Mouse (Mus musculus): Measurements from ENCODE around the gene Ttc28. TPM values are rescaled to one million over a fixed set of nuclear protein-coding genes. Genes with fewer than 3 reads are reported as not detected.
A peak's percentile ranks its signal among the peaks of the same experiment; 100 is the strongest.

The Ttc28 gene
- total RNA-seq, 2 experiments from 2014 or later = 20.5 to 21.6 TPM

DNA sequence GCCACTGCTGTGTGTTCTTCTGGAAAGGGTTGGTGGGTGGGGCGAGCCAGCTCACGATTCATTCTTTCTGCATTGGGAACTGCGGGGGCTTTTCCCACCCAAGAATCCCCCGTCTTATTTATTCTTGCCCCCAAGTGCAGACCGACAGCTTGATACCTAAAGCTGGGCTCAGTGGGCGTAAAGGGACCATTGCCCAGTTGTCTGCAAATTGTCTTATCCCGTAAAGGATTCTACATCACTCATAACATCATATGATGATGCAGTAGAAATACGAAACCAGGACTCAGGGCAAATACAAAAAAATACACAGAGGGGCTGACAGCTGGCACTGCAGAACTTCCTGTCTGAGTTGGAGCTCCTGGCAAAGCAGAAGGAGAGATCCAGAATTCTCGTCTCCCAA is 336.6 kb downstream of the Ttc28 start:
- intact Hi-C loops (cut with DNase I) = no loop called here
- no peak for DNase-seq

DNA sequence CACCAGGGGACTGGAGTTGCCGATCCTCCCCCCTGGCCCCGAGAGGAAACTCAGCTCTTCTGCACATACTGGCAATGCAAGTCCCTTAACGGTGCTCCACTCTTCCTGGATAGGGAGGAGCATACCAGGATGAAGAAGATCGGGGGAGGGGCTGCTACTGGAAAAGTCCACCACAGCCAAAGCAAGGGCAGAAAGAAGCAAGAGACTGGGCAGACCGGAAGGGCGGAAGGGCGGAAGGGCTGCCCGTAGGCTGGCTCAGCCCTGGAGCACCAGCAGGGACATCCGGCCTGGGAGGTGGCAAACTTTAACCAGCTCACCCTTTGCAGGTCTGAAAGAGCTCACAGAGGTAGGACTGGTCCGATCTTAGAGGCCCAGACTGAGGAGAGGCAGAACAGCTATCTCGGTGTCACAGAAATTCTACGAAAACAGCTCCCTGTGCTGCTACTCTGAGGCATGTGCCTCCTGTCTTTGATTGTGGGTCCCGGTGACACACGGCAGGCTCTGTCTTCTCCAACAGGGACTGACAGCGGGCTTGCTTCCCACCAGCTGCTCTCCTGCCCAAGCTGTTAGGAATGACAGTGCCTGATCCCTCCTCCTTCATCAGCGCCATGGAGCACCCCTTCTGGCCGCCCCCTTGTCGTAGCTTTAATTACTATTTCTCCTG is 338.0 kb downstream of the Ttc28 start:
- intact Hi-C loops (cut with DNase I) = no loop called here
- DNase-seq = no peak

DNA sequence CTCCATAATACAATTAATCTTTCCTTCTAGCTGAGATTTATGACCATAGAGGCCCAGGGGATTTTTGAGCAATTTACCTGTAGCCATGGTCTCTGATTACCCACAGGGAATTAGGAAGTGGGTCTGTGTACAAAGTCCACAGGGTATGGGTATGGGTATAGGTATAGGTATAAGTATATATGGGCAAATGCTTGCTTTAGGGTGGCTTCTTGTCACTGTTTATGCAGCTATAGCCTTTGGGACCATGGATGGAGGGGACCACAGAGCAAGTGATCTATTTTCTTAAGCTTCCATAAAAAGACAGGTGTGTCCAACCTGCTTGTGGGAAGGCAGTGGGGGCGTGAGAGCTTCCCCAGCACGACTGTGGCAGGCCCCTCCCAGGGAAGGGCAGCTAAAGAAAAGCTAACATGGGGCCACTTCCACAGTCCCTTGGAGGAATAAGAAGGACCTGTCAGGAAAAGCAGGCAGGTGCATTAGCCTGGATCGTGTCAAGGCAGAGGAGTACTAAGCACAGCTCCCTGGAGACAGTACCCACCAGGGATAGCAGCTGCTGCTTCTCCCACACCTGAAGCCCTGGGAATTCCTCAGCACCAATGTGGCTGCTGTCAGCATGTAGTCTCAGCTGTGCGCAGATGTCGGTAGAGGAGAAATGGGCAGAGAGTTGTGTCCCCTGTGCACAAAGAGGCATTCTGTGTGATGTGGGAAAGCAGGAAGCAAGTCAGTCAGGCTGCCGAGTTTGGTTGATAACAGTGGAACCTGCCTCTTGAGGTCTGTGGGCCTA is 338.7 kb downstream of the Ttc28 start:
- no peak for DNase-seq
- intact Hi-C loops (cut with DNase I) = no loop called here

DNA sequence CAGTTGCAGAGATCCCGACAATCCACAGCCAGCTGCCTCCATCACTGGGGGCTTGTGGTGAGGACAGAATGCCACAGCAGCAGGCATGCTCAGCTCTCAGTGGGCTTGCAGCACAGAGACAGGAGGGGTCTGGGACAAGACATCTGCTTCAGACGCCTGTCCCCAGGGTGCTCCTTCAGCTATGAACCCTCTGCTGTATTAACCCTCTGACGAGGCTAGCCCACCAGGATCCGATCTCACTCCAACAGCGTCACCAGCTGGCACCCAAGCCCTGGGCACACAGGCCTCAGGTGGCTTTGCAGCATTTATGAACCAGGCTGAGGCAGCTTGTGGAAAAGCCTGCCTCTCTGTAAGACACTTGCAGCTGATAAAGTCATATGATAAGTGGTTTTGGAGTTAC is 339.4 kb downstream of the Ttc28 start:
- no peak for DNase-seq
- intact Hi-C loops (cut with DNase I) = no loop called here

DNA sequence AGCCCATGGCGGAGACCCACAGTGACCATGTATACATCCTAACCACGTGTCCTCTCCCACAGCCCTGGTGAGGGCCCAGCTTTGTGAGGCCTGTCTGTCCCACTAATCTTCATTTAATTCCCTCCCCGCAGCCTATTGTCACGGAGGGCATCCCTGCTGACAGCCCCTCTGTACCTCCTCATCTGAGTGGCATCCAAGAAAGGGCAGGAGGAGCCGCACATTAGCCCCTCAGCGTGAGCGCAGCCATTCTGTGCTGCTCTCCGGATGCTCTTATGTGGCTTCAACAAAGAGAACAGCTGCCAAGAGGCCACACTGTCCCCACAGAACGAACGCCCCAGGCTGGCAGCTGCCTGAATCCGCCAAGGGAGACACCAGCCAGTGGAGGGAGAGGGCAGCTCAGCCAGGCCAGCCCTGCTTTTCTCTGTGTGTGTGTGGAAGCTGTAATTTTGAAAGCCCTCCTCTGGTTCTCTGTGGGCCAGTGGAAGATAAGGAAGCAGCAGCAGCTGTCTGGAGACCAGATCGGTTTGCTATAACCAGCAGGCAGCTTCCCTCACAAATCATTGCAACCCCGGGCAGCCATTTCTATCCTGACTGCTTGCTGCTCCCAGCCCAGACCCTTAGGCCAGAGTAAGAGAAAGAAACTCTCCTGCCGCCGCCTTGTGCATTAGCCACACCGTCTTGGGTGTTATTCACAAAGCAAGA is 341.2 kb downstream of the Ttc28 start:
- intact Hi-C loops (cut with DNase I) = no loop called here
- no peak for DNase-seq

DNA sequence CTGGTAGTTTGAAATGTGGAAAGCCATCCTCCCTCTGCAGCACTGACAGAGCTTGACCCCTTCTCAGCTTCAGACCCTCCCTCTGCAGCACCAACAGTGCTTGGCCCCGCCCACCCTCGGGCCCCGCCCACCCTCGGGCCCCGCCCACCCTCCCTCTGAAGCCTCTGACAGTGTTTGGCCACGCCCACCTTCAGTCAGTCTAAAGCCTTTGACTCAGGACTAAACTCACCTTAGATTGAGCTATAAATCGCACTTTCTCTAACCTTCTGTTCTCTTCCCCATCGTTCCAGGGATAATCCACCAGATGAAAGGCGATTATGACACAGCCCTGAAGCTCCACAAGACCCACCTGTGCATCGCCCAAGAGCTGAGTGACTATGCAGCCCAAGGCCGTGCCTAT is 343.2 kb downstream of the Ttc28 start:
- no peak for DNase-seq
- intact Hi-C loops (cut with DNase I) = no loop called here

DNA sequence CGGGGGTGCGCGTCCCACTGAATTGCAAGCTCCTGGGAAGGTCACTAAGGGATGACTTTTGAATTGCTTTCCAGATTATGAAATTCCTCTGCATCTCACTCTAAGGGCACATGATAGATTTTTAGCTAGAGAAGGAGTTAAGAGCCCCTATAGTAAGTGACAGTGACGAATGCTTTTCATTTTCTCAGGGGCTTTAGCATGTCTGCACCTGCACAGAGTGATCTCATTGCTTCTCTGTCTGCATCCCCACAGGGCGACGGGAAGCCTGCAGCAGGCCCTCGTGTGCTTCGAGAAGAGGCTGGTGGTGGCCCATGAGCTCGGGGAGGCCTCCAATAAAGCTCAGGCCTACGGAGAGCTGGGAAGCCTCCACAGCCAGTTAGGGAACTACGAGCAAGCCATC is 345.7 kb downstream of the Ttc28 start:
- intact Hi-C loops (cut with DNase I) = no loop called here
- DNase-seq = no peak

DNA sequence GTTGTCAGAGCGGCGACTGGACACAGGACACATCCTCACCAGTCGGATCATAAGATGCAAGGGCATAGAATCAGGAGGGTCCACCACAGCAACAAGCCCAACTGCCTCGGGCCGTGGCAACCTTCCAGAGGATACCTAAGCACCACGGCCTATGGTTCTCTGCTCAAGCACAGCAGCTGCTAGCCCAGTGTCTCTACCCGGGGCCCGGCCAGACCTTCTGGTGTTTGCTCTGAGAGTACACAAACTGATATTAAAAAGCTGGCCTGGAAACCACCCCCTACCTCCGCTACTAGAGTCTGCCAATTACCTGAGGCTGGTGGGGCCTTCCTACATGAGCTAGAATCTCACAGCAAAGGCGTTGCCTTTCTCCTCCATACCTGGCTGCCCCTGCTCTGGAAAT is 346.9 kb downstream of the Ttc28 start:
- intact Hi-C loops (cut with DNase I) = no loop called here
- no peak for DNase-seq

DNA sequence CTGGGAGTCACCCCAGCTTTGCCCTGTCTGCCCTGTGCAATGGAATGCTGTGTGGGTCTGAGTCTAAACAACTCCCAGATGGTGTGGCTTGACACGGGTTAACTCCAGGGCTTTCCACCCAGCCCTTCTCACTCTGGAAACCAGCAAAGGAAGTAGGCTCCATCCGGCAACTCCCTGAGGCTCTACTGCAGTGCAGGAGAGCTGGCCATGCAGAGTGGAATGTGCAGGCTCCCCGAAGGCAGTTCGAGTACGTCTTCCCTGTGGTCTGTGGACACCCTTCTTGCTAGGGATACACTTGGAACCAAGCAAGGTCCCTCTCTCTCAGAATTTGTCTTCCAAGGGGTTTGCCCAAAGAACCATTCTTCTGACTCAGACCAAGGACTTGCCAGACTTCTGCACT is 348.2 kb downstream of the Ttc28 start:
- peak; percentile 43 to 48 for DNase-seq
- intact Hi-C loops (cut with DNase I) = loop anchor here (2.0 kb wide), 1 partner anchor 29 kb away; no protein-coding TSS in a partner anchor

DNA sequence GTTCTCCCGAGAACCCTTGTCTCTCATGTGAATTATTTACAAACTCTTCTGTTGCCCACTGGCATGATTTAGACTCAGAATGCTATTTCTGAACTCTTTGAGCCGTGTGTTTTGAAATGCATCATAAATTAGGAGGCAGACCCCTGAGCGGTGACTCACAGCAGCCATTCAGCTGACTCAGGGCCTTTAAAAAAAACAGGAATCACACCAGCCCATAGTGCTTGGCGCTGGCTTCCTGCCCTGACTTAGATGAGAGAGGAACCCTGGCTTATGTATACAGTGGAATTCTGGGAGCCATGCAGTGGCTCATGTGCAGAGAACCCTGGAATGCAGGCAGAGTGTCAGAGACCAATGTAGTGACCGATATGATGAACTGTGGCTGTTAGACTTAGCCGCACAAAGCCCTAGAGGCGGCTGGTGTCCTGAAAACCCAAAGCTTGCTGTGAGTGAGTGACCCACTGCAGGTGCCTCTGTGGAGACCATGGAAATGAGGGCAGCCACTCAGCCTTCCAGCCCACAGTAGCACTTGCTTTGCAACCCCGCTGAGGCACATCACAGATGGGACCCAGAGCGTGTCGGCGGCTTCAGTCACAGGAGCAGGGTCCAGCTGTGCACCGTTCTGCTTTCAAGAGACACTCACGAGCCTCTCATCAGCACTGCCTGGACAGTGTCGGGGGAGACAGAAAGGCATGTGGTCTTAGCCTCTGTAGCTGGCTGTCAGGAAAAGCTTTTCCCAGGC is 348.9 kb downstream of the Ttc28 start:
- intact Hi-C loops (cut with DNase I) = loop anchor here (2.0 kb wide), 1 partner anchor 28 kb away; no protein-coding TSS in a partner anchor
- peak; percentile 52 to 55 for DNase-seq

DNA sequence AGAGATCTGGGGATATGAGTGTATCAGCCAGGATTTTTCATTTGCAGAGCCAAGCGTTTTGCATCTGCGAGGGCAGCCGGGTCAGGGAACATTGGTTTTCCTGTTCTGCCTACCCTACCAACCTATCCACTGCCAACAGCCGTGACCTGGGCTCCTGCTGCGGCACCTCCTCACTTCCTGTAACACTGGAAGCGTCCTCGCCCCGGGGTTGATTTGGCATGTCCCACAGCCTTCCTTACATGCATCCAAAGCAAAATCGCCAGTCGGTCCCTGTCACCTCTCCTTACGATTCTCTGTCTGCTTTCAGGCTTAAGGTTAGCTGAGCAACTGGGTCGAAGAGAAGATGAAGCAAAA is 349.4 kb downstream of the Ttc28 start:
- intact Hi-C loops (cut with DNase I) = loop anchor here (2.0 kb wide), 1 partner anchor 28 kb away; no protein-coding TSS in a partner anchor
- no peak for DNase-seq

DNA sequence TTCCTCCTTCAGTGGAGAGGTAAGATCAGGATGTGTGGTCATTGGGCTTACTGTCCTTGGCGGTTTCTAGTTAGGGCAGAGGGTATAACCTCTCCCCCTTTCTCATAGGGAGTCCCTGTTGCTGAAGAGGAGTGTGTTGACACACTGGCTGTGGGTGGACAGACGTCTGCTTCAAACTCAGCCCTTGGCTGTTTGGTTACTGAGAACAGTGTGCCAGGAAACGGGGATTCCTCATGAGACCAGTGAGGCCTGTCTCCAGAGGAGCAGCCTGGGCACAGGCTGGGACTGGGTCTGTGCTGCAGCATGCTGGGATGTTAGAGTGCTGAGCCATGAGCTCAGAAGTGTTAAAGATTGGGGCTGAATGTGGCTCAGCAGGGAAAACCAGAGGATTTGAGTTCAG is 350.1 kb downstream of the Ttc28 start:
- DNase-seq = no peak
- intact Hi-C loops (cut with DNase I) = loop anchor here (2.0 kb wide), 1 partner anchor 27 kb away; no protein-coding TSS in a partner anchor

DNA sequence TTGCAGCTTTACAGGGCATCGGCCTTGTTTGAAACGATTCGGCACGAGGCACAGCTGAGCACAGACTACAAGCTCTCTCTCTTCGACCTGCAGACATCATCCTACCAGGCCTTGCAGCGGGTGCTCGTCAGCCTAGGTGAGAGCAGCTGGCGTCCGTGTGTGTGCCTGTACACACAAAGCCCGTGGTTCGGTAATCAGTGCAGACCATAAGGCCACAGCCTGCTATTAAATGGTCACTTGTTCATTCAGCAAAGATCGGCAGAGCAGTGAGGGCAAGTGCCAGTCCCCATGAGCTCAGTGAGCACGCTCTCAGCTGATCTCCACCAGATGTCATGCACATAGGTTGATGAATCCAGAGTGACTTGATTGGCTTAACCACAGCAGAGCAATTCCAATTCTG is 351.4 kb downstream of the Ttc28 start:
- no peak for DNase-seq
- intact Hi-C loops (cut with DNase I) = no loop called here

DNA sequence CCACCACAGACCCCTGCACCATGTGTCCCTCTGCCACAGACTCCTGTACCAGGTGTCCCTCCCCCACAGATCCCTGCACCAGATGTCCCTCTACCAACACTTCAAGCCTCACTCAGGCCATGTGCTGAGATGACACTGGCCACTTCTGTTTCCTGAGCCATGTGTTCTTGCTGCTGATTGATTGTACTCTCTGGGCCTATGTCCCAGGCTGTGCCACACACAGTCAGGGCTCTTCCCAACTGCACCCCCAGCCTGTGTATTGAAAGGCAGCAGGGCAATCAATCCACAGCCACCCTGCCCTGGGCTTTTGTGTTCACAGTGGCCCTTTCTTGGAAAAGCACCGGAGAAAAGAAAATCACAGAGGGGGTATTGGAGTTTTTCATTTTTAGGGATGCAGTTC is 352.2 kb downstream of the Ttc28 start:
- no peak for DNase-seq
- intact Hi-C loops (cut with DNase I) = no loop called here

DNA sequence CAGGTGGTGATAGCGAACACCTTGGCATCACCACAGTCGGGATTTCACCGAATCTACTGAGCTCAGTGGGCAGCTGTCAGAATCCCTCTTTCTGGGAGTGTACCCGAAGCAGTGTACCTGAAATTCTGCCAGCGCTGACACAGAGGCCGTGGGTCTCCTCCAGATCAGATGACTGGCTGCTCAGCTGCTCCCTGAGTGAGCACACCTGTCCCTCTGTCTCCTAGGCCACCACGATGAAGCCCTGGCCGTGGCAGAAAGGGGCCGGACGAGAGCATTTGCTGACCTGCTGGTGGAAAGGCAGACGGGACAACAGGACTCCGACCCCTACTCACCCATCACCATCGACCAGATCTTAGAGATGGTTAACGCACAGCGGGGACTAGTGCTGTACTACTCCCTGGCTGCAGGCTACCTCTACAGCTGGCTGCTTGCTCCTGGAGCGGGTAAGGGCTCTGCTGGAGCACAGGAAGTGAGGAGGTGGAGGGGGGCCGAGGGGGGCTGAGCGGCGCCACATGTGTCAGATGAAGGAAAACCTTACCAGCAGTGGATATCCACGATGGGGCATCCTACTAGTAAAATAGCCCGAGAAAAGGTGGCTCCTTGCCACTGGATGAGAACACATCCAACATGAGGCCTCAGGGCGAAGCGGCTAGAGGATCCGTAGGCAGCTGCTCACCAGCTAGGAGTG is 353.6 kb downstream of the Ttc28 start:
- intact Hi-C loops (cut with DNase I) = no loop called here
- no peak for DNase-seq

DNA sequence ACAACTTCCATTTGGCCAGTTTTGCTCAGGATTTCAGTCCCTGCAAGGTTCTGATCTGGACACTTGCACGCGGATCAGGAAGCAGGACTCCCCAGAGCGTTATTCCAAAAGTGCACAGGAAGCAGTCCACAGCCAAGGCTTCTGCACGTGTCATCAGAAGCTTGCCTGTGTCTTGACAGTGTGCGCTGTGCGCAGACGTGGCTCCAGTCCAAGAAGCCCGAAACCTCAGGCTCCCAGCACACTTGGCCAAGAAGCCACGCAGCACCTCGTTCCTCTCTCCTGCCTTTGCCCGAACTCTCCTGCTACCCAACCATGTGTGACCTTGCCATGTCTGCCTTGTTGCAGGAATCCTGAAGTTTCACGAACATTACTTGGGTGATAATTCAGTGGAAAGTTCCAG is 355.5 kb downstream of the Ttc28 start:
- intact Hi-C loops (cut with DNase I) = no loop called here
- DNase-seq = peak; percentile 81

DNA sequence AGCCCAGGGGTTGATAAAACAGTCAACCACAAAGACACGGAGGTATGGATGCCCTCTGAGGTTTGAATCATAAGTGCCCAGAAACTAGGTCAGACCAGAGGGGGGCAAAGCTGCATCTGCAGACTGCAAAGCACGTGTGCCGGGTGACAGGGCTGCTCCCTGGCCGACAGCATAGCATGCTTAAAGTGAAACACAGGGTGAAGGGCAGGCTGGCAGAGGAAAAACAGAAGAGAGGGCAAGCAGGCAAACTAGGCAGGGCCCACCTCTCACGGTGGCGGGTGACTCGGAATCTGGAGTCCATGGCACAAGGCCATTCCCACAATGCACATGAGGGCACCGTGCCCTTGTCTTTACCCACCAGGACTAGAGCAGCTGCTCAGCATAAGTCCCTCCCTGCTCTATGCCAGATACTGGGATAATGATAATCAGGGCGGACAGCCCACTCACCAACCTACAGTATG is 357.6 kb downstream of the Ttc28 start:
- intact Hi-C loops (cut with DNase I) = no loop called here
- no peak for DNase-seq

DNA sequence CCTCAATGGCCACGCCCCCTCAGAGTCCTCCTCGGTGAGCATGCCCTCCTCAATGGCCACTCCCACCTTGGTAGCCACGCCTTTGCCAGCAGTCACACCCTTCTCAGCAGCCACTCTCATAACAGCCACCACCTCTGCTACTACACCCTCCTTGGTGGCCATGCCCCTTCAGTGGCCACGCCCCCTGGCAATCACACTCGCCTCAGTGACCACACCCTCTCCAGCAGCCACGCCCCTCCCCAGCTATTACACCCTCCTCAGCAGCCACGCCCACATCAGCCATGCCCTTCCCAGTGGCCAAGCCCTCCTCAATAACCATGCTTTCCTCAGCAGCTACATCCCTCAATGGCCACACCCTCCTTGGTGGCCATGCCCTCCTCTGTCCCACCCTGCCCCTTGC is 359.6 kb downstream of the Ttc28 start:
- intact Hi-C loops (cut with DNase I) = no loop called here
- DNase-seq = no peak

DNA sequence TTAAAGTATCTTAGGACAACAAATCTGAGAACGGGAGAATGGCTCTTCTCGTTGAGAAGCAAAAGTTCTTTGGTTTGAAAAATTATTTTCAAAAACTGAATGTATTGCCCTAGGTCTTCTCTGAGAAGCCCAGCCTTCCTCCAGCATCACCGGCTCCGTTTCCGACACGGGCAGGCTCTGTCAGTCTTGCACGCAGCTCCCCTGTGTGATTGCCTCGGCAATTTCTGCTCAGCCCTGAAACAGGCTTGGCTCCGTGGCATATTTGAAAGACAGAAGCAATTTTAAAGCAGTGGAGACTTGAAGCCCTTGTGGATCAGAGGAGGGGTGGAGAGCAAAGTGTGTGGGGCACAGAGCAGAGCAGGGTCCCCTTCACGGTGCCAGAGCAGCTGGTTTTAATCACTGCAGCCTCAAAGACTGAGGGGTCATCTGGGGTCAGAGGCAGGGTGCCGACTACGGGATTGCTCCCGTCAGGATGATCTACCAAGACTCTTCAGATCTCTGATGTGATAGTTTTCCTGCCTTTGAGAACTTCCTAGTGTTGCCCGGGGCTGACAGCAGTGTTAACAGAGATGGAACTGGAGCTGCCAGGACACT is 363.9 kb downstream of the Ttc28 start:
- no peak for DNase-seq
- intact Hi-C loops (cut with DNase I) = no loop called here

DNA sequence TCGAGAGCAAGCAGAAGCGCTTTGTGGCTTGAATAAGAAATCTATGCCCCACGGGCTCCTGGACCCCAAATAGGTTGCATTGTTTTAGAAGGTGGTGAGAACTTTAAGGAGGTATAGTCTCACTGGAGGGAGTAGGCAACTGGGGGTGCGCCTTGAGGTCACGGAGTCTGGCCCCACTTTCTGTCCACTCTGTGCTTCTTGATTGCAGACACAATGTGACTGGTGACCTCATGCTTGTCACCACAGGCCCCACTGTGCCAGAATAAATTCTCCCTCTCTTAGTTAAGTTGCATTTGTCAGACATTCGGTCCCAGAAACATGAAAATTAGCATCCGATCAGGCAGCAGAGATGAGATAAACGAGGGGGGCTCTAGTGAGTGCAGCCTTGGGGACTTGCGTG is 364.5 kb downstream of the Ttc28 start:
- no peak for DNase-seq
- intact Hi-C loops (cut with DNase I) = no loop called here

Data from heart, postnatal 14 days (tissue).